Mouse (Mus musculus): ENCODE data around the gene Rasgef1a. TPM values are rescaled to one million over a fixed set of nuclear protein-coding genes. Genes with fewer than 3 reads are reported as not detected.

Rasgef1a gene
- 0.11 TPM for polyA plus RNA-seq (2012; fragmentation: generic; extraction: Trizol)

GRCm38 (mm10) chr6:118010756-118011615, at the start of gene Rasgef1a:
Gene Rasgef1a, plus strand, starts transcription at chr6:118011438.
- no peak for TF ChIP-seq TCF3 (IDR thresholded peaks at IDR 0.05; ENCODE audit: insufficient read length, low read depth)
- no peak for TF ChIP-seq REST (IDR thresholded peaks at IDR 0.05; ENCODE audit: insufficient read depth, insufficient read length)
- no peak for TF ChIP-seq SRF (IDR thresholded peaks at IDR 0.05; ENCODE audit: control insufficient read depth, insufficient read length, low read depth)
- no peak for TF ChIP-seq MAX (IDR thresholded peaks at IDR 0.05; ENCODE audit: low read depth)
- no peak for TF ChIP-seq USF1 (IDR thresholded peaks at IDR 0.05; ENCODE audit: low read depth)
- TF ChIP-seq MYOD1 (IDR thresholded peaks at IDR 0.05; ENCODE audit: control insufficient read depth in 1 of 3, insufficient read length in 2 of 3, low read depth in 2 of 3): no peak
- no peak for TF ChIP-seq CEBPB (IDR thresholded peaks at IDR 0.05; ENCODE audit: insufficient read depth, poor library complexity, severe bottlenecking)
- no peak for TF ChIP-seq E2F4 (IDR thresholded peaks at IDR 0.05; ENCODE audit: insufficient read depth)
- no peak for TF ChIP-seq TCF12 (IDR thresholded peaks at IDR 0.05; ENCODE audit: insufficient read depth, poor library complexity, severe bottlenecking)
- Histone ChIP-seq H3ac (ENCODE audit: control insufficient read depth, insufficient read length) (no peak within 1 kb of the TSS), H3K79me2 (ENCODE audit: control insufficient read depth, insufficient read depth) (no peaks in the 10 kb centered on the region), H3K36me3 (ENCODE audit: control insufficient read depth, insufficient read depth) (no peaks in the 10 kb centered on the region), H3K4me2 (ENCODE audit: low read depth) (no peak within 1 kb of the TSS), H3K4me3 (no peak within 1 kb of the TSS), H3K27me3 (ENCODE audit: control insufficient read depth, insufficient read depth, insufficient read length) (peaks cover 38% of the 10 kb centered on the region)

DNA sequence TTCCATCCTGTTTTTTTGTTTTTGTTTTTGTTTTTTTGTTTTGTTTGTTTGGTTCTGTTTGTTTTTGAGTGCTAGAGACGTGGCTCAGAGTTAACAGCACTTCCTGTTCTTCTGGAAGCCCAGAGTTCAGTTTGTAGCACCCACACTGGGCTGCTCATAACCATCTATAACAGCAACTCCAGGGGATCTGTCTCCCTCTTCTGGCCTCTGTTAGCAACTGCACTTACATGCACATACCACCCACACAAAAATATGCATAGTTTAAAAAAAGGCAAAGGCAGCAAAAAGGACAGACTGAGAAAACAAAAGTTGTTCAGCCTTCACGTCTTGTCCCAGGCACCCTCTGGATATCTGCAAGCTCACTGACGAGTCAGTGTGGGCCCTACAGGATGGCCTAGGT, 48.0 kb upstream of the Rasgef1a start:
- no peaks in the 10 kb centered on the region for H3K36me3 ChIP-seq (ENCODE audit: control insufficient read depth, insufficient read depth)
- peaks cover 4% of the 10 kb centered on the region for H3K27me3 ChIP-seq (ENCODE audit: control insufficient read depth, insufficient read depth, insufficient read length)
- TF ChIP-seq POLR2AphosphoS2 (IDR thresholded peaks at IDR 0.05; ENCODE audit: insufficient read length, low read depth) (no peak), MYOD1 (IDR thresholded peaks at IDR 0.05; ENCODE audit: control insufficient read depth in 1 of 3, insufficient read length in 2 of 3, low read depth in 2 of 3) (no peak), CEBPB (IDR thresholded peaks at IDR 0.05; ENCODE audit: insufficient read depth, poor library complexity, severe bottlenecking) (no peak), MAX (IDR thresholded peaks at IDR 0.05; ENCODE audit: low read depth) (no peak)
- H3K4me3 ChIP-seq: no peak overlapping the region
- no peaks in the 10 kb centered on the region for H3K79me2 ChIP-seq (ENCODE audit: control insufficient read depth, insufficient read depth)
- H3ac ChIP-seq (ENCODE audit: control insufficient read depth, insufficient read length): no peak overlapping the region
- no peak overlapping the region for H3K4me2 ChIP-seq (ENCODE audit: low read depth)

- Histone ChIP-seq H3ac (ENCODE audit: control insufficient read depth, insufficient read length) (no peak overlapping the region), H3K27me3 (ENCODE audit: control insufficient read depth, insufficient read depth, insufficient read length) (peaks cover 4% of the 10 kb centered on the region), H3K36me3 (ENCODE audit: control insufficient read depth, insufficient read depth) (no peaks in the 10 kb centered on the region), H3K4me2 (ENCODE audit: low read depth) (no peak overlapping the region), H3K79me2 (ENCODE audit: control insufficient read depth, insufficient read depth) (no peaks in the 10 kb centered on the region), H3K4me3 (no peak overlapping the region)
- TF ChIP-seq TCF12 (IDR thresholded peaks at IDR 0.05; ENCODE audit: insufficient read depth, poor library complexity, severe bottlenecking) (no peak), REST (IDR thresholded peaks at IDR 0.05; ENCODE audit: insufficient read depth, insufficient read length) (no peak), MYOD1 (IDR thresholded peaks at IDR 0.05; ENCODE audit: control insufficient read depth in 1 of 3, insufficient read length in 2 of 3, low read depth in 2 of 3) (no peak), USF1 (IDR thresholded peaks at IDR 0.05; ENCODE audit: low read depth) (no peak), POLR2AphosphoS2 (IDR thresholded peaks at IDR 0.05; ENCODE audit: insufficient read length, low read depth) (no peak), POLR2A (IDR thresholded peaks at IDR 0.05; ENCODE audit: insufficient read length, low read depth) (no peak), E2F4 (IDR thresholded peaks at IDR 0.05; ENCODE audit: insufficient read depth) (no peak), SRF (IDR thresholded peaks at IDR 0.05; ENCODE audit: control insufficient read depth, insufficient read length, low read depth) (no peak), MAX (IDR thresholded peaks at IDR 0.05; ENCODE audit: low read depth) (no peak), CEBPB (IDR thresholded peaks at IDR 0.05; ENCODE audit: insufficient read depth, poor library complexity, severe bottlenecking) (no peak), MYOG (IDR thresholded peaks at IDR 0.05; ENCODE audit: control insufficient read depth in 1 of 3, insufficient read depth in 1 of 3, insufficient read length in 2 of 3, low read depth in 2 of 3) (no peak), TCF3 (IDR thresholded peaks at IDR 0.05; ENCODE audit: insufficient read length, low read depth) (no peak)
These were observed 44.5 kb upstream of the Rasgef1a start for GRCm38 (mm10) chr6:117966729-117967128.

DNA sequence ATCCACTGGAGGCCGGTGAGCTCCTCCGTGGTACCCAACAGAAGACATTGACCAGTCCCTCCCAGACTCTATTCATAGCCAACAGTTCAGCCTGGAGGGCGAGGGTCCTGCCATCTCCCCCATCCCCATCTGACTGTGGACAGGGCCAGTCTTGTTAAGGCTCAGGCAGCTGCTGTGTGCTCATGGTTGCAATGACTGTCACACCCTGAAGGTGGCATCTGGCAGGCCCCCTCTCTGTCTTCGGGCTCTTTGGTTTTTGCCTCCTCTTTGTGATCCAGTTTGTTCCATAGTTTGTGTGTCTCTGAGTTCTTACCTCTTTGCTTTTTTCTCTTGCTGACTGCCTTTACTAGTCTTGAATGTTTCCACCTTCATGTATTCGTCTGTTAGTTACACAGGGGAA, 24.1 kb upstream of the Rasgef1a start:
- Histone ChIP-seq H3K36me3 (ENCODE audit: control insufficient read depth, insufficient read depth) (no peaks in the 10 kb centered on the region), H3K4me2 (ENCODE audit: low read depth) (no peak overlapping the region), H3ac (ENCODE audit: control insufficient read depth, insufficient read length) (no peak overlapping the region), H3K27me3 (ENCODE audit: control insufficient read depth, insufficient read depth, insufficient read length) (peaks cover 6% of the 10 kb centered on the region), H3K79me2 (ENCODE audit: control insufficient read depth, insufficient read depth) (no peaks in the 10 kb centered on the region), H3K4me3 (no peak overlapping the region)
- no peak for TF ChIP-seq MYOD1 (IDR thresholded peaks at IDR 0.05; ENCODE audit: control insufficient read depth in 1 of 3, insufficient read length in 2 of 3, low read depth in 2 of 3)
- no peak for TF ChIP-seq POLR2A (IDR thresholded peaks at IDR 0.05; ENCODE audit: insufficient read length, low read depth)
- no peak for TF ChIP-seq SRF (IDR thresholded peaks at IDR 0.05; ENCODE audit: control insufficient read depth, insufficient read length, low read depth)

GRCm38 (mm10) chr6:117989209-117989608, 22.0 kb upstream of the Rasgef1a start:
- TF ChIP-seq TCF12 (IDR thresholded peaks at IDR 0.05; ENCODE audit: insufficient read depth, poor library complexity, severe bottlenecking) (no peak), TCF3 (IDR thresholded peaks at IDR 0.05; ENCODE audit: insufficient read length, low read depth) (no peak), POLR2AphosphoS2 (IDR thresholded peaks at IDR 0.05; ENCODE audit: insufficient read length, low read depth) (no peak), USF1 (IDR thresholded peaks at IDR 0.05; ENCODE audit: low read depth) (no peak), SRF (IDR thresholded peaks at IDR 0.05; ENCODE audit: control insufficient read depth, insufficient read length, low read depth) (no peak), CEBPB (IDR thresholded peaks at IDR 0.05; ENCODE audit: insufficient read depth, poor library complexity, severe bottlenecking) (no peak), MYOG (IDR thresholded peaks at IDR 0.05; ENCODE audit: control insufficient read depth in 1 of 3, insufficient read depth in 1 of 3, insufficient read length in 2 of 3, low read depth in 2 of 3) (no peak), REST (IDR thresholded peaks at IDR 0.05; ENCODE audit: insufficient read depth, insufficient read length) (no peak), POLR2A (IDR thresholded peaks at IDR 0.05; ENCODE audit: insufficient read length, low read depth) (no peak), E2F4 (IDR thresholded peaks at IDR 0.05; ENCODE audit: insufficient read depth) (no peak), MYOD1 (IDR thresholded peaks at IDR 0.05; ENCODE audit: control insufficient read depth in 1 of 3, insufficient read length in 2 of 3, low read depth in 2 of 3) (no peak), MAX (IDR thresholded peaks at IDR 0.05; ENCODE audit: low read depth) (no peak)
- Histone ChIP-seq H3ac (ENCODE audit: control insufficient read depth, insufficient read length) (no peak overlapping the region), H3K79me2 (ENCODE audit: control insufficient read depth, insufficient read depth) (no peaks in the 10 kb centered on the region), H3K27me3 (ENCODE audit: control insufficient read depth, insufficient read depth, insufficient read length) (peaks cover 6% of the 10 kb centered on the region), H3K4me2 (ENCODE audit: low read depth) (no peak overlapping the region), H3K36me3 (ENCODE audit: control insufficient read depth, insufficient read depth) (no peaks in the 10 kb centered on the region), H3K4me3 (no peak overlapping the region)
